Mouse (Mus musculus) lung, adult 2 months (tissue): ENCODE results near the gene Timm8a2.

ENCODE experiments used
- CTCF ChIP-seq: fragments of 200-500 bp; IDR thresholded peaks from 2 replicates; pipeline ENCODE4 v1.5.1; 2011; ENCODE audit warnings: mild to moderate bottlenecking, low read length, control low read depth; ENCODE audit not compliant: insufficient read depth
- POLR2A ChIP-seq: fragments of 200-500 bp; IDR thresholded peaks from 2 replicates; pipeline ENCODE4 v1.6.1; 2011; ENCODE audit warnings: low read depth, mild to moderate bottlenecking, control low read depth, low read length, borderline replicate concordance; ENCODE audit errors: extremely low read depth

GRCm38 (mm10) chr14:122057941-122058346 is 23.5 kb downstream of the Timm8a2 start:
- TF ChIP-seq CTCF (no peak), POLR2A (no peak)
